Mouse (Mus musculus) small intestine, adult 2 months (tissue): ENCODE data around the gene Hoga1.

Source experiments
- CTCF ChIP-seq: fragments of 200-500 bp; IDR thresholded peaks from 2 replicates; pipeline ENCODE4 v1.5.1; 2012; ENCODE audit warnings: low read depth, mild to moderate bottlenecking, control low read depth, inconsistent platforms, low read length, moderate library complexity, mixed read lengths; ENCODE audit not compliant: insufficient replicate concordance, insufficient read length; ENCODE audit errors: extremely low read depth
- POLR2A ChIP-seq: fragments of 200-500 bp; IDR thresholded peaks from 2 replicates; pipeline ENCODE4 v1.6.1; 2012; ENCODE audit warnings: low read depth, mild to moderate bottlenecking, control low read depth, inconsistent platforms, low read length, moderate library complexity

- no peak for TF ChIP-seq CTCF
- no peak for TF ChIP-seq POLR2A
Observed at GRCm38 (mm10) chr19:42068441-42069240, 23.2 kb downstream of the Hoga1 start.
